Mouse (Mus musculus) Patski (cell line): ENCODE measurements around the gene Agap1. TPM values are rescaled to one million over a fixed set of nuclear protein-coding genes. Genes with fewer than 3 reads are reported as not detected.

Experiments used
- ATAC-seq: fragments of 100-300 bp; one replicate; pipeline ENCODE4 v1.8.0; 2021
- CTCF ChIA-PET: fragments of 350-600 bp; sonication (Branson Sonifier 250); formaldehyde crosslinking; loops from one replicate; lab custom pipeline; 2022; ENCODE audit warnings: inconsistent platforms; lab: Charles Lee
- POLR2A ChIA-PET: fragments of 350-600 bp; sonication (Branson Sonifier 250); formaldehyde crosslinking; loops from one replicate; lab custom pipeline; 2022; ENCODE audit warnings: antibody characterized with exemption, inconsistent platforms; lab: Charles Lee
- DNase-seq: peaks from one replicate; pipeline ENCODE4 v3.0.0-alpha.2; 2011; ENCODE audit warnings: low read depth, low spot score
- H3K27me3 ChIP-seq: fragments of 371-371 bp; one replicate; pipeline ENCODE4 v1.5.1; 2021
- CTCF ChIP-seq: fragments of 100-300 bp; IDR thresholded peaks from one replicate; pipeline ENCODE4 v1.5.1; 2021
- in situ Hi-C: fragments of 300-500 bp; cut with MboI; formaldehyde crosslinking; loops from 3 replicates; pipeline ENCODE4 v1.11.1; 2018; ENCODE audit warnings: low pct_unique_long_range_greater_than_20kb, mixed read lengths
- polyA plus RNA-seq: library from polyadenylated mRNA; unstranded; gene quantifications from one replicate; pipeline ENCODE4 v1.2.3, GENCODE M21; 2021

Gene Agap1
- polyA plus RNA-seq, 1 experiment from 2014 or later: 32.3 TPM

DNA sequence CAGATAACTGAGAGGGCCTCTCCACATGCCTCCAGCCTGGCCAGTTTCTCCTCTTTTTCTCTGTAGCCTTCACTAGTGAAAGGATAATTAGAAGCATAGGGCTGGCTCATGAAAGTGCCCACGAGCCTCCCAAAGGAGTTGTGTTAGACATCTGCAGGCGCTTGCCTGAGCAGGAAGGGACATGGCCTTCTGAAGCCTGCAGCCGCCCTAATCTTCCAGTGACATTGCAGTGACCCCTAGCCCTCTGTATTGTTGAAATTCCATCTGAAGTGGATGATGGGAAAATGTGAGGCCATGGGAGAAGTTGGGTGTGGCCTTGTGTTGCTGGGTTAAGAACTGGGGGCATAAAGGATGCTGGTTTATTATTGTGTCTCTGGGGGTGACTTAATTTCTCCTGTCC, 269.5 kb downstream of the Agap1 start:
- CTCF ChIA-PET: no interaction called here
- TF ChIP-seq CTCF: no peak
- no peak for ATAC-seq
- no peaks in the 10 kb centered on the region for H3K27me3 ChIP-seq
- no peak for DNase-seq
- POLR2A ChIA-PET: no interaction called here
- in situ Hi-C loops: no loop called here

DNA sequence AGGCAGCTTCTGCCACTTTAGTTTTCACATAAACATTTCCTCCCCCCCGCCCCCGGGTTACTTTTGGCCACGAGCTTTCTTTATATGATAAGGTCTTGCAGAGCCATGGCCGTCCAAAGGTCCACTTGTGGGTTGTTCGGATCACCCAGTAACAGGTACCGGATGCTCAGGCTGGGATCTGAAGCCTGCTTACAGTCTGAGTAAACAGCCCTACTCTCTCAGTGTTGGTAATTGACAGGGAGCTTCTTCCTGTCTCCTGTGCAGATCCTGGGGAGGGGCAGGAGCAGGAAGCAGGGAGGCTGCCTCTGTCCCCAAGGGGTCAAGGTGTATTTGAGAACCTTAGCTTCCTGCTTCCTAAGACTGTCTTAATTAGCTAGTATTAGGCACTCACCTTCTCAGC, 269.9 kb downstream of the Agap1 start:
- ATAC-seq: no peak
- no peaks in the 10 kb centered on the region for H3K27me3 ChIP-seq
- POLR2A ChIA-PET: no interaction called here
- in situ Hi-C loops: no loop called here
- CTCF ChIA-PET: no interaction called here
- TF ChIP-seq CTCF: no peak
- no peak for DNase-seq

DNA sequence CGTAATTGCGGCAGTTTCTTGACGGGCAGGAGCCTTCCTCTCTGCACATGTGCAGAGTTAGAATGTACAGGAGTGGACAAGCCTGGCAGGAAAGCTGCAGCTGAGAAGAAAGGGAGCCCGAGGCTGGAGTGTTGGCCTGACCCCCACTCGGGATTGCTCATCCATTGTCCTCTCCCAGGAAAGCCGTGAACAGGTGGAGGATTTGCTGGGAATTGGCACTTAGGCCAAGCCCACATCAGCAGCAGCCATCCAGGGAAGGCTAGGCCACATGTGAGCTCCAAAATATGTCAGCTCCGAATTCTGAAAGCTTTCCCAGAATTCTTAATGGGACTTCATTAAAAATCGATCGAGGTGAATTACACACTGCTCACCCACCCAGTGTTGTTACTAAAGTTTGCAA, 270.4 kb downstream of the Agap1 start:
- ChIA-PET POLR2A (no interaction called here), CTCF (no interaction called here)
- DNase-seq: no peak
- no peak for ATAC-seq
- no peaks in the 10 kb centered on the region for H3K27me3 ChIP-seq
- TF ChIP-seq CTCF: no peak
- in situ Hi-C loops: no loop called here

DNA sequence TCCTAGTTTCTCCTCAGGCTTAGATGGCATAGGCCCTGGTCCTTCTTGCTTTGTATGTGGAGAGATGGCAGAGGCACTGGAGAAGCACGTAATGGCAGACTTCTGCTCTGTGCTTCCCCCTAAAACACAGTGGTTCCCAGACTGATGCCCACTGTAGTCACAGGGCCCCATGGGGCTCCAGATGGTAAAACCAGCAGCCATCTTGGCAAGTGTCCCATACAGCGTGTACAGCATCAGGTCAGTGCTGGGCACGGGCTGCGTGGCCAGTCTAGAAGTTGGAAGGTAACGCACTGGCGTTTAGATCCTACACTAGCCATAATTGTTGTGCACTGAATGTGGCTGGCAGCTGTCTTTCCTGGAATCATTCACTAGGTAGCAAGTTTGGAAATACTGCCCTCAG, 273.9 kb downstream of the Agap1 start:
- no peak for TF ChIP-seq CTCF
- no peak for ATAC-seq
- ChIA-PET CTCF (no interaction called here), POLR2A (no interaction called here)
- DNase-seq: no peak
- no peaks in the 10 kb centered on the region for H3K27me3 ChIP-seq
- in situ Hi-C loops: no loop called here

DNA sequence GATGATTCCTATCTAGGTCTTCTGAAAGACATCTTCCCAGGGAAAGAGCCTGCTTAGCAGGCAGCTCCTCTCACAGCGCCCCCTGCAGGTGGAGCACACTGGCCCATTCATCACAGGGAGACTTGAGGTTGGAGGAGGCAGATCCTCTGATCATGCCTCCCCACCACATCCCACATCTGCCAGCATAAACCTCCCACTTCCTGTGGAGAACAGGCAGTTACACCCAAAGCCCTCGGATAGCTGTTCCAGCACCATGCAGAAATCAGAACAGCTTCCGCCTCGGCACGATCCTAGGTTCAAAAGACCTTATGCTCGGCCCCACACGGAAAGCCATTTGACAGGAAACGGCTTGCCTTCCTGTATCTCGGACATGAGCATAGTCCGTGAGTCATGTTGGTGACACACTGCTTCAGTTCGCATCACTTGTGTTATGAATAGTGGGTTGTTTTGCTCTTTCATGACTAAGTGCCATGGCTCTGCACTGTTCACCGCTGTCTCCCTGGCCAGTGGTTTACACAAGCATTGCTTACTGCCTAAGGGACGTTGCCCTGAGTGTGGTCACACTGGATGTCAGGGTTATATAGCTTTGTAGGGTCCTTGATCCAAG, 276.1 kb downstream of the Agap1 start:
- DNase-seq (no peak), ATAC-seq (no peak)
- in situ Hi-C loops: no loop called here
- POLR2A ChIA-PET: no interaction called here
- CTCF ChIA-PET: interaction anchor here (0.8 kb wide), 2 partner anchors 15 to 113 kb away, joined by 3 to 4 read pairs; no protein-coding TSS in a partner anchor
- TF ChIP-seq CTCF: no peak
- H3K27me3 ChIP-seq: no peaks in the 10 kb centered on the region

DNA sequence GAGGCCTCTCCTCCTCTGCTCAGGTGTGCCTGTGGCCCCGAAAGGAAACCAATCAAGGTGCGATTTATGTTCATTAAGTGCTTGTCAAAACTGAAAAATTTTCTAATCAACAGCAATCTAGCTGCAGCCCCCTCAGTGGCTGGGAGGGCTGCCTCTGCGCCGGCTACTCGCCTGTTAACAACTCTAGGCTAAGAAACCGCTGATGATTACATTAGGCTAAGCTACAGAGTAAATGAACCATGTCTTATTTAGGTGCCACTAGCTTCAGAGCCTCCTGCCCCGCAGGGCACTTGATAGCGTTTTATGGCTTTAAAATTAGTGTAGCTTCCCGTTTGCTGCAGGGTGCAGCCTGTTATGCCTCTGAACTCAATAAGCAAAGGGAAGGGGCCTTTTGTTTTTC, 279.8 kb downstream of the Agap1 start:
- no peak for DNase-seq
- no peaks in the 10 kb centered on the region for H3K27me3 ChIP-seq
- in situ Hi-C loops: no loop called here
- no peak for ATAC-seq
- ChIA-PET CTCF (no interaction called here), POLR2A (no interaction called here)
- no peak for TF ChIP-seq CTCF

DNA sequence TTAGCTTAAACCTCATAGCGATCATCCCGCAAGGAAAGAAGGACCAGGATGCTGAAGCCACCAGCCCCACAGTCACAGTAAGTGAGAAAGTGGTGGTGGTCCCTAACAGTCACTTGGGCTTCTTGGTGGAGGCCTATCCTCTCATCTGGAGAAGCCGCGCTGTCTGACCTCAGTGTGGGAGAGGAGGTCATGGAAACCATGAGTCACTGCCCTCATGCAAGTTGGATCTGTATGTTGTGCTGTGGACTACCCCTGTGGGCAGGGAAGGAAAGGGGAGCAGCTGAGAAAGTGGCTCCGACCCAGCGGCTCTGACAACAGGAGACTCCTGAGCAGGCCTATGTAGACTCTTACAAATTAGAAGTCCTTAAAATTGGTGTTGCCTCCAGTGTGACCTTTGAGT, 280.5 kb downstream of the Agap1 start:
- in situ Hi-C loops: no loop called here
- POLR2A ChIA-PET: no interaction called here
- no peak for DNase-seq
- no peak for ATAC-seq
- H3K27me3 ChIP-seq: no peaks in the 10 kb centered on the region
- TF ChIP-seq CTCF: no peak
- CTCF ChIA-PET: interaction anchor here (0.8 kb wide), 1 partner anchor 44 kb away, joined by 3 read pairs; no protein-coding TSS in a partner anchor

DNA sequence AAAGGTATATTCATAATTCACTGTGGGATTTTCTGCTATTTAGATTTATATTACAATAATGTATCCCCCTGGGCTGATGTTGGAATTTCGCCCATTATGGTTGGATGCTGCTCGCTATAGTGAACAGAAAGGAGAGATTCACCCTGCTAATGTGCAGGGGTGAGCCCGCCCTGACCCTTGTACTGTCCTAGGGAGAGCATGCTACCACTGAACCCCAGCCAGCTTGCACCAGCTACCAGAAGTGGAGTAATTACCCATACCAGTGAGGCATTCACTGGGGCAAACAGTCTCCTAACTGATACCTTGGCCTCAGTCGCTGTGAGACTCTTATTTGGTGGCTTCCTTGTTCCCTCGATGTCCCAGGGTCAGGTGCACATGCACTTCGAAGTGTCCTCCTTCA, 281.4 kb downstream of the Agap1 start:
- ChIA-PET CTCF (no interaction called here), POLR2A (no interaction called here)
- H3K27me3 ChIP-seq: no peaks in the 10 kb centered on the region
- no peak for TF ChIP-seq CTCF
- in situ Hi-C loops: no loop called here
- no peak for ATAC-seq
- DNase-seq: no peak

DNA sequence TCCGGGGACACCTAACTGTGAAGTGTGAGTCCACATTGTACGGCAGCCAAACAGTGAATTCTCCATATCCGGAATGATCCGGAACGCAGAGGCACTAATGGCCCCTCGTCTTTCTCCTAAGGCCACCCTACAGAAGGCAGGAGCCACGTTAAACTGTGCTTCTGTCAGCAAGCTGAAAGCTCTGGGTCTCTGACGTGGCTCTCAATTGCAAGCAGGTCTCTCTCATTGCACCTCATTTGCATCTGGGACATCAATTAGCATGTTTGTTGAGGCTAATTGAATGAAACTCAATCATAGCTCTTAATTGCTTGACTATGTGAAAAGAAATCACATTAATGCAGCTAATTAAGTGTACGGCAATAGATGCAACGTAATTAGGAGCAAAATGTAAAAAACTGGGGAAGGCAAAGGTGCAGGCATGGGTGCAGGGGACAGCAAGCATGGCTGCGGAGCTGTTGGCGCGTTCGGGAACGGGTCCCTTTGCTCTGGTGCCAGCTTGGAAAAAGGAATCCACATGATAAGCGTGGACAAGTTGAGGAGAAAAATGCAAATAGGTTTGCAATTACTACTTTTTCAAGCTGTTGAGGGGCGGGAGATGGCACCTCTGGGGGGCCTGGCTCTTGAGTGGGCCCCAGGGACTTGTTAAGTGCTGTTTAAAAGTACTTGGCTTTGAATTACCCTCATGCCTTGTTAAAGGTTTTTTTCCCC, 284.6 kb downstream of the Agap1 start:
- no peak for DNase-seq
- no peak for ATAC-seq
- CTCF ChIA-PET: no interaction called here
- in situ Hi-C loops: no loop called here
- POLR2A ChIA-PET: no interaction called here
- no peaks in the 10 kb centered on the region for H3K27me3 ChIP-seq
- no peak for TF ChIP-seq CTCF

DNA sequence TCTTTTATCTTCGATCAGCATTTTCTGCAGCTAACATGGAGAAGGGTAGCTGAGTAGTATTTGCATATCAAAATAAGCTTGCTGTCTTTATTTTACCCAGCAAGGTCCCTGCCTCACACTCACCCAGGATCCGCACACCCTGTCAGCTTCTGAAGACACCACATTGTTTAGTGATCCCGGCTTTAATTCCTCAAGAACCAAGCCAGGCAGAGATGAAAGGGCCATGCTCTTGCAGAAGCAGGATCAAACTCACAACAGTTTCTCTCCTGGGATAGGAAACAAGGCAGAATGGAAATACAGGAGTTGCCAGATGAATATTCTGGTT, 285.1 kb downstream of the Agap1 start:
- no peak for TF ChIP-seq CTCF
- in situ Hi-C loops: no loop called here
- DNase-seq (no peak), ATAC-seq (no peak)
- CTCF ChIA-PET: no interaction called here
- H3K27me3 ChIP-seq: no peaks in the 10 kb centered on the region
- POLR2A ChIA-PET: no interaction called here

DNA sequence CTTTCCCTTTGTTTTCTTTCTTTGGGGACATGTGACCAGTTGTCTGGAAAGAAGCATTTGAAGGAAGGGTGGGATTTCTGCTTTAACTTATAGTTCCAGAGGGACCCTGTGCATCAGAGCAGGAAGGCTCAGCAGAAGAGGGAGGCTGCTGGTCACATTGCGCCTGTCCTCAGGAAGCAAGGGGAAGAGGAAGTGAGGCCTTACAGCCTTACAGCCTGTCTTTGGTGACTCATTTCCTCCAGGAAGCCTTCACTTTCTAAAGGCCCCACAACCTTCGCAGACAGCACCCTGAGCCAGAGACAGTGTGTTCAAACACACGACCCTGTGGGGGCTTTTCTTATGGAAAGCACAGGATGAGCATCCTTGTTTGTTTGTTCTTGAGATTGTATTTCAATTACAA, 287.8 kb downstream of the Agap1 start:
- H3K27me3 ChIP-seq: no peaks in the 10 kb centered on the region
- ATAC-seq: no peak
- CTCF ChIA-PET: no interaction called here
- POLR2A ChIA-PET: no interaction called here
- TF ChIP-seq CTCF: no peak
- in situ Hi-C loops: no loop called here
- no peak for DNase-seq
